Mouse (Mus musculus) ZHBTc4 (cell line): ENCODE results near the gene Borcs6.
"Not testable (repeated sequence)": the region's sequence is repeated elsewhere in the genome, so short reads cannot be mapped to it uniquely, and the experiment has no call there.

Experiments used
- DNase-seq: peaks from one replicate; pipeline ENCODE4 v3.0.0-alpha.2; 2011; ENCODE audit warnings: low read depth, low spot score

Borcs6 gene

GRCm38 (mm10) chr11:69088856-69089615, 29.5 kb downstream of the Borcs6 start:
- no peak for DNase-seq

GRCm38 (mm10) chr11:69089616-69090290, 30.2 kb downstream of the Borcs6 start:
- no peak for DNase-seq

- no peak for DNase-seq
Observed at GRCm38 (mm10) chr11:69090367-69090766, 30.9 kb downstream of the Borcs6 start.

- no peak for DNase-seq
Observed at GRCm38 (mm10) chr11:69091566-69092385, 32.3 kb downstream of the Borcs6 start.

GRCm38 (mm10) chr11:69092386-69092751, 32.9 kb downstream of the Borcs6 start:
- DNase-seq: peak; percentile 84

GRCm38 (mm10) chr11:69092871-69093270, 33.4 kb downstream of the Borcs6 start:
- peak; percentile 57 for DNase-seq

GRCm38 (mm10) chr11:69093856-69094255, 34.3 kb downstream of the Borcs6 start:
- DNase-seq: not testable (repeated sequence)

GRCm38 (mm10) chr11:69094697-69095429, 35.3 kb downstream of the Borcs6 start, which contains the start of gene Per1:
Gene Per1 (plus strand): TSS chr11:69095217.
- DNase-seq: peak; percentile 100

- no peak for DNase-seq
Observed at GRCm38 (mm10) chr11:69095511-69096231, 36.2 kb downstream of the Borcs6 start.

- DNase-seq: no peak
Observed at GRCm38 (mm10) chr11:69096360-69096986, 37.0 kb downstream of the Borcs6 start.

- DNase-seq: peak; percentile 91
Observed at GRCm38 (mm10) chr11:69096987-69097900, 37.7 kb downstream of the Borcs6 start.

GRCm38 (mm10) chr11:69098039-69098761, 38.7 kb downstream of the Borcs6 start:
- DNase-seq: no peak

- DNase-seq: peak; percentile 96
Observed at GRCm38 (mm10) chr11:69098762-69099091, 39.2 kb downstream of the Borcs6 start.

- DNase-seq: no peak
Observed at GRCm38 (mm10) chr11:69099177-69099914, 39.8 kb downstream of the Borcs6 start.

GRCm38 (mm10) chr11:69099915-69100345, 40.4 kb downstream of the Borcs6 start:
- peak; percentile 82 for DNase-seq

- no peak for DNase-seq
Observed at GRCm38 (mm10) chr11:69100639-69101360, 41.3 kb downstream of the Borcs6 start.
